Mouse (Mus musculus) fat pad, adult 2 months (tissue): ENCODE data around the gene Irx3.

Experiments
- DNase-seq: peaks from one replicate; pipeline ENCODE4 v3.0.0-alpha.2; 2011; ENCODE audit warnings: low read depth, low spot score; ENCODE audit errors: extremely low read depth

The Irx3 gene

GRCm38 (mm10) chr8:91801839-91802238 is at the start of gene Irx3:
Irx3 (minus strand) TSS chr8:91802067.
- DNase-seq, result peak; percentile 61

DNA sequence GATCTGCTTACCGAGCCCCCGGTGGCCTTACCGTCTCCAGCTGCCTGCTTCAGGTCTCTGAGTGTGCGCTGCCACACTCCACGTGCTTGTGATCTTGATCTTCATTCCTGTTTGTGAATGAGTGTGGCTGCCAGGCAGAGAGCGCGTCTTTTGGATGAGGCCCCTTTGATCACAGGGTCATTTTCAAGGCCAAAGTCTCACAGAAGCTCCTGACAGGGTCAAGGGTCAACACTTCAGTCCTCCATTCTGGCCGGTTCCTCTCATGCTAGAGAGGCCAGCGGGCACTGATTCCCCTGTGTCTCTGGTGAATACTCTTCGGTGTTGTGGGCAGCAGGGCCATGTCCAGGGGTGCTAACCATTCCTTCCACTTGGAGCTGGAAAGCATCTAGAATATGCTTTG is 49.5 kb upstream of the Irx3 start:
- no peak for DNase-seq

GRCm38 (mm10) chr8:91849984-91850383 is 48.1 kb upstream of the Irx3 start:
- peak; percentile 58 for DNase-seq

- peak; percentile 46 for DNase-seq
Observed at GRCm38 (mm10) chr8:91849529-91849928, 47.7 kb upstream of the Irx3 start.

DNA sequence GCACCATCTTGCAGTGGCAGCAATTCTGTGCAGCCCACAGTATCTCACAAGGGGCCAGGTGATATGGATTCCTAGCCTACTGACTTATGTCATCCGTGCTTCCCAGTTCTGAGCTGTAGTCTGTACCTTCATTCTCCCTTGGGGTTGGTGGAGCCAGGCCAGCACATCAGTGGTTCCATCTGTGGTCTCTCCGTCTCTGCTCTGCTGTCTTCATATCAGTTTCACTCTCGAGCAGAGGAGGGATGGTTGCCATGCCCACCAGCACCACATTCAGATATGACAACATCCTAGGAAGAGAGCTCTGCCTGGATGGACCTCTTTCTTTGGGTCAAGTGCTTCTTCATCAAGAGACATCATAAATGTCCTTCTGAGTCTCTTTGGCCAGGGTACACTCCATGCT is 43.8 kb upstream of the Irx3 start:
- no peak for DNase-seq

DNA sequence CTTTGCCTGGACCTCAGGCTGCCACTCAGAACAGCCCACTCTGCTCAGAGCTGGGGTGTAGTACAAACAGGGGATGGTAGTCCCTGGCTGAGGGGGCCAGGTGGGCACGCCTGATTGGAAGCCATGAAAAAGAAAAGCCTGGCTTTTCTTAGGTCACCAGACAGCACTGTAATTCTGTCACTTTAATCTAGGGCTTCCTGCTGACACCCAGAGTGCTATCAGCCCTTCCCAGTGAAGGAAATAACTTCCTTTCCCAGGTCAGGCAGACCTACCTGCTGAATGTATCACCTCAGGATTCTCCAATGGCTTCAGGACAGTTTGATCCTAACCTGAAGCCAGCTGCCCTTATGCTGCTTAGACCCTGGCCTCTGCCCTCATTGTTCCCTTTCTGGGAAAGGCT is 35.3 kb upstream of the Irx3 start:
- DNase-seq, result no peak

GRCm38 (mm10) chr8:91836685-91837084 is 34.8 kb upstream of the Irx3 start:
- DNase-seq, result no peak

- no peak for DNase-seq
Observed at GRCm38 (mm10) chr8:91827661-91828060, 25.8 kb upstream of the Irx3 start.

- DNase-seq, result no peak
Observed at GRCm38 (mm10) chr8:91827192-91827591, 25.3 kb upstream of the Irx3 start.

DNA sequence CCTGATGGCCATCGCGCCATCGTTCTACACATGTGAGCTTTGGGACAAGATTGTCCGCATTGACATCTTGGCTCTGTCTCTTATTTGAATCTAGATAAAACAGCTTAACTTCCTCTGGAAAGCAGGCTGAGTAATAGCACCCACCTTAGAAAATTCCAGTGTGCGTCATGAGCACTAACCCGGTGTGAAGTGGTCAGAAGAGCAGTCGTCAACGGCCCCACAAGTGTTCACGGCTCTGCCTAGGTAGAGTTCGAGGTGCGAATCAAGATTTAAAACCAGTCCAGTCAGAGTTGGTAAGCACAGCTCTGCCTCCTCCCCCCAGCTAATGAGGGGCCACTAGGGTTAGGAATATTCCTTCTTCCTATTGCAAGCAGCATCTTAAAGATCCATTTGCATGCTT is 21.5 kb upstream of the Irx3 start:
- no peak for DNase-seq

DNA sequence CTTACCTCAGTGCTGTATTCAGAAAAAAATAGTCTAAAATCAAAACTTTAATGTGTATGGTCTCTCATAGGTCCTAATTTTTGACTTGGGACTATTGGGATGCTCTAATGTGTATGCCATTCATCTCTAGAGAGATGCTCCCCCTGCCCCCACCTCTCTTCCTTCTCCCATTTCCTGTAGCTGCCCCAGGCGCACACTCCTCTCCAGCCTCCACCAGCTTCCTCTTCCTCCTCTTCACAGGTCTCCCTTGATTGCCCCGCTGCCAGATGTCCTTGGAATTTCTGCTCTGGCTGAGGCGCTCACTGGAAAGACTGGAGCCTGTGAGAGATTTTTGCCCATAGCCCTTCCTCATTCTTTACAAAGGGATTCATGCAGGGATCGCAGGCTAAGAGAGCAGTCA is 20.9 kb upstream of the Irx3 start:
- DNase-seq, result no peak

- no peak for DNase-seq
Observed at GRCm38 (mm10) chr8:91821976-91822375, 20.1 kb upstream of the Irx3 start.

- no peak for DNase-seq
Observed at GRCm38 (mm10) chr8:91819778-91820177, 17.9 kb upstream of the Irx3 start.

- no peak for DNase-seq
Observed at GRCm38 (mm10) chr8:91818784-91819183, 16.9 kb upstream of the Irx3 start.

DNA sequence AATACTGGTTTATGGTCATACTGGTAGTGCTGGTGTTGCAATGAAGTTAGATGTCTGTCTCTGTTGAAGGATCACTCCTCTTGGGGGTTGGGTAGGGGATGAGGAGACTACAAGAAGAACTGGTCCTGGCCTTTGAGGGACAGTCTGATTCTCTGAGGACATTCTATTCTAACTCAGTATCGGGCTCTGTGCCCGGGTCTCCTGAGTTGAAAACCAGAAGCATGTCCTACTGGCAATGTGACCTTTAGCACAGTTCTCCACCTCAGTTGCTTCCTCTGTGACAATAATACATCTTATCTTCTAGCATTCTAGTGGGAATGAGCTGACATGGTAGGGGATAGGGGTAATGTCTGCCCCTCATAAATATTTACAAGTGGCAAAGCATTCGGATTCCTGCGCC is 12.2 kb upstream of the Irx3 start:
- no peak for DNase-seq

- DNase-seq, result no peak
Observed at GRCm38 (mm10) chr8:91806720-91807241, 4.9 kb upstream of the Irx3 start.

DNA sequence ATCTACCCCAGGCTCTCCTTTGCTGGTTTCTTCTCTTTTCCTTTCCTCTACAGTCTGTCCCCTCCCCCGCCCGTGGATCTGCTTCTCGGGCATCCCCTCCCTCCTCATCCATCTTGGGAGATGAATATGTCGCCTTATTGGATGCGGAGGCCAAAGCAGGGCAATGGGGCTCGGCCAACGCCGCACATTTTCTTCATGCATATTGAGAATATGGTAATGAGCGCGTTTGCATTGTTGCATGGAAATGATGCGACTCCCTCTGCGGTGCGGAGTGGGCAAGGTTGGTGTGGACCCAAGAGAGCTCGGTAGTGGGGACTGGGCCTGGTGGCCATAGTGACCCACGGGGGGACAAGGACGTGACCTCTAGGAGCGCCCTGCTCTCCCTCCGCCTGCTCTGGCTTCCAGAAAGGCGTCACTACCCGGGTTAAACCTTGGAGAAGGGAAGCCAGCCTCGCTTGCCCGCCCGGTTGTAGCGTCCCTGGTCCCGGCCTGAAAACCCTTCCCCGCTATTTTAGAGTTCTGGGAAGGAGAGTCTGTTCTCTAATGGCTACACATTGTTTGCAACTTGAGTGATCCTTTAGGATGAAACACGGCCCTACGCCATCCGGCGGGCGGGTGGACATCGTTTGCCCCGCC is 4.3 kb upstream of the Irx3 start:
- DNase-seq, result no peak

DNA sequence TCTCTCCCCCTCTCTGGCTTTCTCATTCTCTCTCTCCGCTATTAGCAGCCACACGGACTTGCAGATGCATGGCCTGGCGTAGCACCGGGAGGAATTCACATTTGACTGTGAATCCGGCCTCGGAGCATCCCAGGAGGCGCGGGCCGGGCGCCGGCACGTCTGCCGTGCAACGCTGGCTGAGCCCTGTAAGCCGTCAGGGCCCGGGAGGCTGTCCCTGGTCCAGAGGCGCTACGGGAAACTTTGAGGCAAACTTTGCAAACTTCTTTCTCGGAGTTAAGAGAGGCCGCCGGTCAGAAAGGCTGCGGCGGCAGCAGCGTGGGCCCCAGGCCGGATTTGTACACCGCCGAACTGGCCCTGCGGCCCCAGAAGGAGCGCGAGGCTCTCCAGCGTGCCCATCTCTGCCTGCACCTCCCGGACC is 3.4 kb upstream of the Irx3 start:
- DNase-seq, result no peak

GRCm38 (mm10) chr8:91804403-91805253 is 2.8 kb upstream of the Irx3 start:
- no peak for DNase-seq

- DNase-seq, result no peak
Observed at GRCm38 (mm10) chr8:91803515-91804402, 1.9 kb upstream of the Irx3 start.
